ENCODE assay signal across 13 mouse cellular contexts in genomic region chr8:45794847-45795246, GRCm38 (mm10).
DNase-seq lines count a peak whose midpoint lies in the region; ATAC-seq and TF ChIP-seq lines count a peak whose summit lies in the region.
"Had no signal": no experiment of that assay in that cellular context is flagged by ENCODE, and none has a peak within 500 bp of the region (broad histone marks: within the 10 kb centered on the region; RNA-seq: fewer than 3 reads in every experiment).

No protein-coding gene starts in this region.

- H3K79me2 ChIP-seq in CH12.LX (replicated peaks; ENCODE audit: control insufficient read depth, extremely low read depth, insufficient read depth, poor library complexity, severe bottlenecking): no peaks in the 10 kb centered on the region

- 68% methylated on average over 14 of the region's 14 CpGs for WGBS in heart, postnatal 0 days
- 84% methylated on average over 14 of the region's 14 CpGs for WGBS in heart, embryonic 11.5 days (ENCODE audit: insufficient replicate concordance)
- WGBS in liver, postnatal 0 days (ENCODE audit: insufficient replicate concordance): 82% methylated on average over 14 of the region's 14 CpGs

- peak; percentile 46 for TF ChIP-seq CTCF in heart, postnatal 0 days (IDR thresholded peaks at IDR 0.05; ENCODE audit: low read depth)
- peak; percentile 26; the same call in 1 of the 2 replicates for TF ChIP-seq CTCF in liver, postnatal 0 days (IDR thresholded peaks at IDR 0.05; ENCODE audit: low read depth)
- peak; percentile 19 to 61; a peak in 2 of 4 replicates for TF ChIP-seq CTCF in CH12.LX (conservative IDR thresholded peaks at IDR 0.05 in 1 of 2, IDR thresholded peaks at IDR 0.05 in 1 of 2; ENCODE audit: low read depth in 2 of 2, low read length in 2 of 2)
- TF ChIP-seq CTCF in brain, embryonic 14.5 days (IDR thresholded peaks at IDR 0.05; ENCODE audit: borderline replicate concordance, extremely low read depth, insufficient read depth, insufficient read length): peak; percentile 30; the same call in 1 of the 2 replicates

- ATAC-seq in heart, postnatal 0 days (ENCODE audit: insufficient read depth, low read depth): no peak
- ATAC-seq in heart, embryonic 11.5 days (replicated peaks; ENCODE audit: insufficient number of reproducible peaks, low FRiP score, low TSS enrichment): no peak
- ATAC-seq in liver, postnatal 0 days: no peak
- ATAC-seq in frontal cortex, adult (ENCODE audit: low TSS enrichment): no peak
- ATAC-seq: intestine, embryonic 16.5 days had no signal

- H3K36me3 ChIP-seq in heart, postnatal 0 days (replicated peaks; ENCODE audit: control insufficient read depth, insufficient read depth, low read length): peaks cover 54% of the 10 kb centered on the region
- H3K36me3 ChIP-seq in heart, embryonic 11.5 days (ENCODE audit: control insufficient read depth, insufficient read depth, low read length): peaks cover 11% of the 10 kb centered on the region
- no peaks in the 10 kb centered on the region; the same call in 1 of the 2 replicates for H3K36me3 ChIP-seq in liver, postnatal 0 days (replicated peaks; ENCODE audit: insufficient read depth, low read length)
- no peaks in the 10 kb centered on the region for H3K36me3 ChIP-seq in CH12.LX (replicated peaks in 1 of 2; ENCODE audit: control insufficient read depth in 1 of 2, insufficient read depth in 1 of 2, low read length in 1 of 2)
- H3K36me3 ChIP-seq: stomach, embryonic 15.5 days had no signal

- no peak for TF ChIP-seq EP300 in heart, postnatal 0 days (IDR thresholded peaks at IDR 0.05; ENCODE audit: low read depth)
- no peak for TF ChIP-seq EP300 in liver, postnatal 0 days (IDR thresholded peaks at IDR 0.05; ENCODE audit: low read depth)
- TF ChIP-seq EP300 in CH12.LX (IDR thresholded peaks at IDR 0.05; ENCODE audit: low read length): no peak

- H3K4me1 ChIP-seq in heart, postnatal 0 days (ENCODE audit: control insufficient read depth, insufficient read depth): no peaks in the 10 kb centered on the region
- H3K4me1 ChIP-seq in heart, embryonic 11.5 days (ENCODE audit: control insufficient read depth, insufficient read depth, low read length): no peaks in the 10 kb centered on the region
- H3K4me1 ChIP-seq in liver, postnatal 0 days (ENCODE audit: insufficient read depth): no peaks in the 10 kb centered on the region
- H3K4me1 ChIP-seq in CH12.LX (ENCODE audit: control insufficient read depth in 1 of 2, insufficient read depth in 2 of 2): peaks cover 3 to 13% of the 10 kb centered on the region in 2 experiments
- H3K4me1 ChIP-seq: forebrain, embryonic 10.5 days; stomach, embryonic 15.5 days had no signal

- no peaks in the 10 kb centered on the region for H3K27me3 ChIP-seq in heart, postnatal 0 days (ENCODE audit: control insufficient read depth, insufficient read depth, low read length)
- no peaks in the 10 kb centered on the region for H3K27me3 ChIP-seq in heart, embryonic 11.5 days (ENCODE audit: control insufficient read depth, insufficient read depth, low read length)
- no peaks in the 10 kb centered on the region for H3K27me3 ChIP-seq in liver, postnatal 0 days (ENCODE audit: insufficient read depth, low read length)
- H3K27me3 ChIP-seq in CH12.LX (replicated peaks): no peaks in the 10 kb centered on the region
- H3K27me3 ChIP-seq: heart, embryonic 13.5 days; stomach, embryonic 15.5 days had no signal

- H3K9ac ChIP-seq in heart, postnatal 0 days (replicated peaks; ENCODE audit: low read depth, low read length): no peak overlapping the region
- no peak overlapping the region for H3K9ac ChIP-seq in heart, embryonic 11.5 days (ENCODE audit: low read depth, low read length)
- no peak overlapping the region for H3K9ac ChIP-seq in liver, postnatal 0 days (replicated peaks)
- H3K9ac ChIP-seq in CH12.LX (ENCODE audit: insufficient read depth, low read depth): no peak overlapping the region
- H3K9ac ChIP-seq: heart, embryonic 13.5 days; stomach, embryonic 15.5 days had no signal

- H3K4me2 ChIP-seq in heart, postnatal 0 days (ENCODE audit: low read depth, low read length): no peak overlapping the region
- no peak overlapping the region for H3K4me2 ChIP-seq in heart, embryonic 11.5 days
- H3K4me2 ChIP-seq in liver, postnatal 0 days (ENCODE audit: low read depth, low read length): no peak overlapping the region
- no peak overlapping the region for H3K4me2 ChIP-seq in CH12.LX (ENCODE audit: insufficient read depth, low read depth, poor library complexity, severe bottlenecking)
- H3K4me2 ChIP-seq: heart, embryonic 13.5 days; stomach, embryonic 15.5 days had no signal

- no peak overlapping the region for H3K27ac ChIP-seq in heart, postnatal 0 days (ENCODE audit: low read depth)
- no peak overlapping the region for H3K27ac ChIP-seq in heart, embryonic 11.5 days (ENCODE audit: low read depth, low read length)
- H3K27ac ChIP-seq in liver, postnatal 0 days (ENCODE audit: low read depth): no peak overlapping the region
- no peak overlapping the region for H3K27ac ChIP-seq in CH12.LX (ENCODE audit: insufficient read depth, low read depth)
- H3K27ac ChIP-seq: forebrain, embryonic 10.5 days; stomach, embryonic 15.5 days had no signal

- TF ChIP-seq POLR2A in CH12.LX (IDR thresholded peaks at IDR 0.05; ENCODE audit: low read depth, low read length): no peak
- TF ChIP-seq POLR2A in brain, embryonic 14.5 days (IDR thresholded peaks at IDR 0.05; ENCODE audit: borderline replicate concordance, extremely low read depth, insufficient read depth, insufficient read length, poor library complexity, severe bottlenecking): no peak

- H3K9me3 ChIP-seq in heart, postnatal 0 days (replicated peaks; ENCODE audit: control insufficient read depth, low read length): no peaks in the 10 kb centered on the region
- H3K9me3 ChIP-seq in heart, embryonic 11.5 days (replicated peaks; ENCODE audit: control insufficient read depth, low read length): no peaks in the 10 kb centered on the region
- no peaks in the 10 kb centered on the region for H3K9me3 ChIP-seq in liver, postnatal 0 days (ENCODE audit: low read length)
- no peaks in the 10 kb centered on the region for H3K9me3 ChIP-seq in CH12.LX (replicated peaks; ENCODE audit: low read length)
- H3K9me3 ChIP-seq: forebrain, embryonic 10.5 days; heart, embryonic 13.5 days; stomach, embryonic 15.5 days had no signal

- TF ChIP-seq RAD21 in CH12.LX (IDR thresholded peaks at IDR 0.05; ENCODE audit: low read depth, low read length): no peak; the same call in 1 of the 2 replicates

- no peak for DNase-seq in heart, postnatal 0 days (ENCODE audit: low spot score)
- DNase-seq in liver, postnatal 0 days: no peak
- DNase-seq in liver (no peak), CH12.LX (ENCODE audit: extremely low read depth) (peak; percentile 30)
- no peak for DNase-seq in brain, embryonic 14.5 days (ENCODE audit: low read depth)
- no peak for DNase-seq in kidney, postnatal 14 days
- DNase-seq: right cerebral cortex, adult 18-20 months had no signal

- H3K4me3 ChIP-seq in heart, postnatal 0 days (ENCODE audit: low read depth, low read length): no peak overlapping the region
- H3K4me3 ChIP-seq in heart, embryonic 11.5 days (ENCODE audit: low read depth, low read length): no peak overlapping the region
- H3K4me3 ChIP-seq in liver, postnatal 0 days (ENCODE audit: low read depth, low read length): no peak overlapping the region
- H3K4me3 ChIP-seq in CH12.LX (replicated peaks in 1 of 3; ENCODE audit: low read depth in 2 of 3, low read length in 2 of 3, poor library complexity in 1 of 3): no peak overlapping the region
- H3K4me3 ChIP-seq: forebrain, embryonic 10.5 days; heart, embryonic 13.5 days; stomach, embryonic 15.5 days had no signal

- dilution Hi-C loops in CH12.LX (cut with MboI; ENCODE audit: extremely low pct_ligation_motif_present, extremely low pct_unique_long_range_greater_than_20kb, low sequenced_read_pairs): no loop called here

- in situ Hi-C loops in CH12.LX (cut with MboI; ENCODE audit: low pct_ligation_motif_present, low pct_unique_long_range_greater_than_20kb, low sequenced_read_pairs): loop anchor here (25.0 kb wide), 1 partner anchor 333 kb away; no protein-coding TSS in a partner anchor

TF ChIP-seq in CH12.LX, 34 proteins besides CTCF, POLR2A, EP300 and RAD21:
- TF ChIP-seq JUND (conservative IDR thresholded peaks at IDR 0.05; ENCODE audit: low read depth, low read length) (no peak), NELFE (IDR thresholded peaks at IDR 0.05; ENCODE audit: low read depth, low read length) (no peak), IRF4 (IDR thresholded peaks at IDR 0.05; ENCODE audit: low read depth, low read length) (no peak), MEF2A (IDR thresholded peaks at IDR 0.05; ENCODE audit: borderline replicate concordance, low read depth, low read length) (no peak), ZC3H11A (IDR thresholded peaks at IDR 0.05; ENCODE audit: low read depth, low read length) (no peak), GABPA (IDR thresholded peaks at IDR 0.05; ENCODE audit: insufficient replicate concordance, low read depth, low read length) (no peak), ETS1 (conservative IDR thresholded peaks at IDR 0.05; ENCODE audit: low read depth, low read length) (no peak), PAX5 (IDR thresholded peaks at IDR 0.05; ENCODE audit: low read length) (no peak), MAFK (IDR thresholded peaks at IDR 0.05; ENCODE audit: insufficient replicate concordance, low read length) (no peak), ELF1 (IDR thresholded peaks at IDR 0.05; ENCODE audit: low read depth, low read length) (no peak), ZNF384 (IDR thresholded peaks at IDR 0.05; ENCODE audit: low read depth, low read length) (no peak), POLR2AphosphoS2 (IDR thresholded peaks at IDR 0.05; ENCODE audit: low read depth, low read length) (no peak), JUN (IDR thresholded peaks at IDR 0.05; ENCODE audit: insufficient read depth, low read depth, low read length) (no peak)
